Mouse (Mus musculus) erythroblast, embryonic 14.5 days (primary cell): ENCODE results near the gene Chrm4. TPM values are rescaled to one million over a fixed set of nuclear protein-coding genes. Genes with fewer than 3 reads are reported as not detected.
A peak's percentile ranks its signal among the peaks of the same experiment; 100 is the strongest.

ENCODE experiments used
- H3K27me3 ChIP-seq: 2 replicates; pipeline ENCODE4 v1.6.1; 2012; ENCODE audit warnings: inconsistent platforms; ENCODE audit not compliant: control insufficient read depth
- H3K36me3 ChIP-seq: 2 replicates; pipeline ENCODE4 v1.6.1; 2012; ENCODE audit warnings: mild to moderate bottlenecking, inconsistent platforms; ENCODE audit not compliant: control insufficient read depth
- H3K4me1 ChIP-seq: 2 replicates; pipeline ENCODE4 v1.6.1; 2012; ENCODE audit warnings: inconsistent platforms; ENCODE audit not compliant: control insufficient read depth
- H3K4me3 ChIP-seq: replicated peaks from 2 replicates; pipeline ENCODE3; 2012; ENCODE audit warnings: moderate library complexity, mild to moderate bottlenecking, inconsistent platforms
- H3K9me3 ChIP-seq: 2 replicates; pipeline ENCODE4 v1.6.1; 2012; ENCODE audit warnings: low read length, inconsistent platforms, mixed read lengths; ENCODE audit not compliant: control insufficient read depth
- GATA1 ChIP-seq: IDR thresholded peaks from 2 replicates; pipeline ENCODE4 v1.6.1; 2012; ENCODE audit warnings: low read length, inconsistent platforms, mixed read lengths
- TAL1 ChIP-seq: IDR thresholded peaks from 3 replicates; pipeline ENCODE4 v1.6.1; 2012; ENCODE audit warnings: low read length, inconsistent platforms, mixed read lengths
- polyA plus RNA-seq: library from polyadenylated mRNA; stranded (reverse); fragments of >175 nt; gene quantifications from 2 replicates; pipeline ENCODE4 v1.2.3, GENCODE M21; 2012

Gene Chrm4
- polyA plus RNA-seq, 1 experiment, result 0.03 TPM

GRCm38 (mm10) chr2:91921790-91922570 is 5.1 kb upstream of the Chrm4 start:
- Histone ChIP-seq H3K9me3 (no peaks in the 10 kb centered on the region; the same call in 1 of the 2 replicates), H3K4me1 (peaks cover 33% of the 10 kb centered on the region), H3K4me3 (peak overlapping the region; percentile 47), H3K36me3 (peaks cover 19% of the 10 kb centered on the region), H3K27me3 (peaks cover 65% of the 10 kb centered on the region)
- TF ChIP-seq TAL1 (no peak), GATA1 (no peak)

- H3K9me3 ChIP-seq, result no peaks in the 10 kb centered on the region; the same call in 1 of the 2 replicates
- peaks cover 11% of the 10 kb centered on the region for H3K36me3 ChIP-seq
- H3K27me3 ChIP-seq, result peaks cover 71% of the 10 kb centered on the region
- TF ChIP-seq GATA1 (no peak), TAL1 (no peak)
- peaks cover 32% of the 10 kb centered on the region for H3K4me1 ChIP-seq
- no peak overlapping the region for H3K4me3 ChIP-seq
Measured at GRCm38 (mm10) chr2:91922586-91923414, 4.2 kb upstream of the Chrm4 start.

- H3K4me3 ChIP-seq, result peak overlapping the region; percentile 8
- peaks cover 4% of the 10 kb centered on the region for H3K36me3 ChIP-seq
- peaks cover 38% of the 10 kb centered on the region for H3K4me1 ChIP-seq
- H3K27me3 ChIP-seq, result peaks cover 79% of the 10 kb centered on the region
- TF ChIP-seq GATA1 (no peak), TAL1 (no peak)
- H3K9me3 ChIP-seq, result no peaks in the 10 kb centered on the region; the same call in 1 of the 2 replicates
Measured at GRCm38 (mm10) chr2:91923415-91924337, 3.4 kb upstream of the Chrm4 start.

- TF ChIP-seq GATA1 (no peak), TAL1 (no peak)
- Histone ChIP-seq H3K27me3 (peaks cover 84% of the 10 kb centered on the region), H3K4me3 (no peak overlapping the region), H3K4me1 (peaks cover 38% of the 10 kb centered on the region), H3K36me3 (no peaks in the 10 kb centered on the region), H3K9me3 (no peaks in the 10 kb centered on the region; the same call in 1 of the 2 replicates)
Measured at GRCm38 (mm10) chr2:91924726-91925125, 2.3 kb upstream of the Chrm4 start.

- Histone ChIP-seq H3K36me3 (no peaks in the 10 kb centered on the region), H3K27me3 (peaks cover 87% of the 10 kb centered on the region)
Measured at GRCm38 (mm10) chr2:91925442-91925841, 1.6 kb upstream of the Chrm4 start.

GRCm38 (mm10) chr2:91927826-91928533 is 931 bp downstream of the Chrm4 start:
- H3K4me3 ChIP-seq, result no peak overlapping the region
- peaks cover 81% of the 10 kb centered on the region for H3K27me3 ChIP-seq
- peaks cover 48% of the 10 kb centered on the region for H3K4me1 ChIP-seq
- no peaks in the 10 kb centered on the region; the same call in 1 of the 2 replicates for H3K9me3 ChIP-seq
- peaks cover 3% of the 10 kb centered on the region for H3K36me3 ChIP-seq
- TF ChIP-seq GATA1 (no peak), TAL1 (no peak)

More at GRCm38 (mm10) chr2:91925442-91925841, 1.6 kb upstream of the Chrm4 start:
- Histone ChIP-seq H3K4me3 (no peak overlapping the region), H3K9me3 (no peaks in the 10 kb centered on the region; the same call in 1 of the 2 replicates), H3K4me1 (peaks cover 40% of the 10 kb centered on the region)
- TF ChIP-seq TAL1 (no peak), GATA1 (no peak)

- TF ChIP-seq TAL1 (no peak), GATA1 (no peak)
- H3K27me3 ChIP-seq, result peaks cover 73% of the 10 kb centered on the region
- peaks cover 46% of the 10 kb centered on the region for H3K4me1 ChIP-seq
- H3K4me3 ChIP-seq, result no peak overlapping the region
- H3K9me3 ChIP-seq, result no peaks in the 10 kb centered on the region; the same call in 1 of the 2 replicates
- H3K36me3 ChIP-seq, result peaks cover 10% of the 10 kb centered on the region
Measured at GRCm38 (mm10) chr2:91928534-91929350, 1.7 kb downstream of the Chrm4 start.
